Mouse (Mus musculus): ENCODE results near the gene Cyp4a31. TPM values are rescaled to one million over a fixed set of nuclear protein-coding genes. Genes with fewer than 3 reads are reported as not detected.
"Not testable (repeated sequence)": the region's sequence is repeated elsewhere in the genome, so short reads cannot be mapped to it uniquely, and the experiment has no call there.

Cyp4a31 gene
- polyA plus RNA-seq (2012; rRNA removed), result 0.06 and 0.34 TPM in 2 replicates
- polyA plus RNA-seq (2014; fragmentation: Nextera tagmentation; extraction: Ambion mirVana), result 0.04 and 0.16 TPM in 2 replicates

GRCm38 (mm10) chr4:115563401-115563800 is at the start of gene Cyp4a31:
Cyp4a31 (plus strand) TSS chr4:115563649.
- Histone ChIP-seq H3K4me3 (ENCODE audit: insufficient read depth in 1 of 2, low read depth in 2 of 2, low read length in 2 of 2) (no peak within 1 kb of the TSS), H3K4me1 (replicated peaks; ENCODE audit: control insufficient read depth in 2 of 2, insufficient read depth in 2 of 2, low read length in 1 of 2) (no peaks in the 10 kb centered on the region), H3K27me3 (ENCODE audit: control insufficient read depth, insufficient read depth, low read length) (no peaks in the 10 kb centered on the region), H3K4me2 (ENCODE audit: low read depth) (no peak within 1 kb of the TSS), H3K27ac (no peak within 1 kb of the TSS), H3K9ac (replicated peaks) (no peak within 1 kb of the TSS), H3K36me3 (replicated peaks; ENCODE audit: control insufficient read depth, insufficient read depth, low read depth) (no peaks in the 10 kb centered on the region), H3K9me3 (ENCODE audit: control insufficient read depth, low read length) (no peaks in the 10 kb centered on the region)
- 44% methylated on average over 3 of the region's 3 CpGs for WGBS (ENCODE audit: insufficient replicate concordance)
- ATAC-seq (ENCODE audit: insufficient read depth), result no peak
- no peak for TF ChIP-seq CTCF (IDR thresholded peaks at IDR 0.05; ENCODE audit: low read depth)
- TF ChIP-seq EP300 (IDR thresholded peaks at IDR 0.05; ENCODE audit: low read depth), result no peak
- no peak for DNase-seq (ENCODE audit: low read depth in 3 of 3, low spot score in 3 of 3)

- H3K9me3 ChIP-seq (ENCODE audit: control insufficient read depth, low read length); DNase-seq (ENCODE audit: low read depth in 3 of 3, low spot score in 3 of 3); H3K9ac ChIP-seq (replicated peaks); H3K4me3 ChIP-seq (ENCODE audit: insufficient read depth in 1 of 2, low read depth in 2 of 2, low read length in 2 of 2); H3K27me3 ChIP-seq (ENCODE audit: control insufficient read depth, insufficient read depth, low read length); H3K36me3 ChIP-seq (replicated peaks; ENCODE audit: control insufficient read depth, insufficient read depth, low read depth); H3K27ac ChIP-seq; ATAC-seq (ENCODE audit: insufficient read depth); H3K4me2 ChIP-seq (ENCODE audit: low read depth); H3K4me1 ChIP-seq (replicated peaks; ENCODE audit: control insufficient read depth in 2 of 2, insufficient read depth in 2 of 2, low read length in 1 of 2): not testable (repeated sequence)
Observed at GRCm38 (mm10) chr4:115513964-115514363, 49.5 kb upstream of the Cyp4a31 start.

- not testable (repeated sequence) for H3K4me3 ChIP-seq (ENCODE audit: insufficient read depth in 1 of 2, low read depth in 2 of 2, low read length in 2 of 2); H3K27me3 ChIP-seq (ENCODE audit: control insufficient read depth, insufficient read depth, low read length); H3K9ac ChIP-seq (replicated peaks); ATAC-seq (ENCODE audit: insufficient read depth); H3K9me3 ChIP-seq (ENCODE audit: control insufficient read depth, low read length); H3K4me2 ChIP-seq (ENCODE audit: low read depth); DNase-seq (ENCODE audit: low read depth in 3 of 3, low spot score in 3 of 3); H3K4me1 ChIP-seq (replicated peaks; ENCODE audit: control insufficient read depth in 2 of 2, insufficient read depth in 2 of 2, low read length in 1 of 2); H3K36me3 ChIP-seq (replicated peaks; ENCODE audit: control insufficient read depth, insufficient read depth, low read depth); H3K27ac ChIP-seq
- WGBS (ENCODE audit: insufficient replicate concordance), result 52% methylated on average over 5 of the region's 5 CpGs
Observed at GRCm38 (mm10) chr4:115518000-115518399, 45.4 kb upstream of the Cyp4a31 start, which contains the start of gene Cyp4a10. Cyp4a10 (plus strand) TSS chr4:115518264.

GRCm38 (mm10) chr4:115519444-115519843 is 44.0 kb upstream of the Cyp4a31 start:
- no peaks in the 10 kb centered on the region for H3K4me1 ChIP-seq (replicated peaks; ENCODE audit: control insufficient read depth in 2 of 2, insufficient read depth in 2 of 2, low read length in 1 of 2)
- H3K27me3 ChIP-seq (ENCODE audit: control insufficient read depth, insufficient read depth, low read length), result no peaks in the 10 kb centered on the region
- TF ChIP-seq EP300 (IDR thresholded peaks at IDR 0.05; ENCODE audit: low read depth), result no peak
- TF ChIP-seq CTCF (IDR thresholded peaks at IDR 0.05; ENCODE audit: low read depth), result no peak
- H3K27ac ChIP-seq, result no peak overlapping the region
- H3K4me3 ChIP-seq (ENCODE audit: insufficient read depth in 1 of 2, low read depth in 2 of 2, low read length in 2 of 2), result no peak overlapping the region
- H3K4me2 ChIP-seq (ENCODE audit: low read depth), result no peak overlapping the region
- no peaks in the 10 kb centered on the region for H3K36me3 ChIP-seq (replicated peaks; ENCODE audit: control insufficient read depth, insufficient read depth, low read depth)
- H3K9ac ChIP-seq (replicated peaks), result no peak overlapping the region
- ATAC-seq (ENCODE audit: insufficient read depth) (no peak), DNase-seq (ENCODE audit: low read depth in 3 of 3, low spot score in 3 of 3) (no peak)
- H3K9me3 ChIP-seq (ENCODE audit: control insufficient read depth, low read length), result no peaks in the 10 kb centered on the region
- WGBS (ENCODE audit: insufficient replicate concordance), result 41% methylated on average over 4 of the region's 4 CpGs

GRCm38 (mm10) chr4:115521766-115522165 is 41.7 kb upstream of the Cyp4a31 start:
- H3K36me3 ChIP-seq (replicated peaks; ENCODE audit: control insufficient read depth, insufficient read depth, low read depth), result no peaks in the 10 kb centered on the region
- DNase-seq (ENCODE audit: low read depth in 3 of 3, low spot score in 3 of 3) (no peak), ATAC-seq (ENCODE audit: insufficient read depth) (no peak)
- H3K4me1 ChIP-seq (replicated peaks; ENCODE audit: control insufficient read depth in 2 of 2, insufficient read depth in 2 of 2, low read length in 1 of 2), result no peaks in the 10 kb centered on the region
- no peaks in the 10 kb centered on the region for H3K9me3 ChIP-seq (ENCODE audit: control insufficient read depth, low read length)
- H3K27me3 ChIP-seq (ENCODE audit: control insufficient read depth, insufficient read depth, low read length), result no peaks in the 10 kb centered on the region
- WGBS (ENCODE audit: insufficient replicate concordance), result 87% methylated on average over 2 of the region's 2 CpGs
- no peak overlapping the region for H3K27ac ChIP-seq
- H3K4me2 ChIP-seq (ENCODE audit: low read depth), result no peak overlapping the region
- TF ChIP-seq EP300 (IDR thresholded peaks at IDR 0.05; ENCODE audit: low read depth) (no peak), CTCF (IDR thresholded peaks at IDR 0.05; ENCODE audit: low read depth) (no peak)
- no peak overlapping the region for H3K4me3 ChIP-seq (ENCODE audit: insufficient read depth in 1 of 2, low read depth in 2 of 2, low read length in 2 of 2)
- H3K9ac ChIP-seq (replicated peaks), result no peak overlapping the region
